Mouse (Mus musculus): ENCODE results near the gene Sostdc1. TPM values are rescaled to one million over a fixed set of nuclear protein-coding genes. Genes with fewer than 3 reads are reported as not detected.

Sostdc1 gene
- 3.0 and 4.6 TPM in 2 replicates for polyA plus RNA-seq (2015; fragmentation: Nextera tagmentation; extraction: Ambion mirVana)

GRCm38 (mm10) chr12:36313916-36314315 lies at the start of gene Sostdc1:
Gene Sostdc1, plus strand, starts transcription at chr12:36314139.
- 0 out of 2 replicates have a peak, but pooled peaks have one; percentile 31 for ATAC-seq
- Histone ChIP-seq H3K36me3 (no peaks in the 10 kb centered on the region), H3K27me3 (no peaks in the 10 kb centered on the region), H3K27ac (no peak within 1 kb of the TSS), H3K9ac (replicated peaks) (0 out of 2 replicates have a peak within 1 kb of the TSS, but pooled peaks have one; percentile 16), H3K9me3 (no peaks in the 10 kb centered on the region), H3K4me1 (replicated peaks) (peaks cover 23% of the 10 kb centered on the region), H3K4me2 (replicated peaks) (peak within 1 kb of the TSS; percentile 46), H3K4me3 (replicated peaks) (peak within 1 kb of the TSS; percentile 21)
- 6% methylated on average over 7 of the region's 7 CpGs for WGBS

DNA sequence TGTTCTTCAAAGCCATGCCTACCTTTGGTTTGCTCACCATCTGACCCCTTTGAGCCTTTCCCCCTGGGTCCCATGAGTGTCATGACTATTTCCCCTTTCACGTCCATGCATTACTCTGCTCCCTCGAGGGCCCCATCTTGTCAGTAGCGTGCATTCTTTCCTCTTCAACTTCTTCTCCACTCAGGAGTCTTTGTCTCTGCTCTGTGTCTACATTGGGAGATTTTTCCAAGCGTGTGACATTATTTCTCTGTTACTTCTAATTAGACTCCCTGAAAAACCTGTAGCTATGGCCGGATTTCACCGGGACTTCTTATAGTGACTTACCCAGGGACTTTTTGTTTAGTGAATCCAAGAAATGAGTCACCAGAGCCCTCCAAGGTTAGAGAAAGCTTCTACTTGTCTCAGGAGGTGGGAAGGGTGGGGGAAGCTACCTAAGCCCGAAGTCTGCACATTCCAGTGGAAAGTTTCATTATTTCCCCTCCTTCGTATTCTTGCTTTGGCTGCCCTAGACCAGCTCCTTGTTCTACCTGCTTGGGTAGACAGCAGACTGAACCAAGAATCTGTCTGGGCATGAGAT lies 46.2 kb upstream of the Sostdc1 start:
- Histone ChIP-seq H3K27me3 (no peaks in the 10 kb centered on the region), H3K27ac (no peak overlapping the region), H3K4me1 (replicated peaks) (no peaks in the 10 kb centered on the region), H3K9me3 (no peaks in the 10 kb centered on the region), H3K4me3 (replicated peaks) (no peak overlapping the region), H3K36me3 (no peaks in the 10 kb centered on the region), H3K9ac (replicated peaks) (no peak overlapping the region), H3K4me2 (replicated peaks) (no peak overlapping the region)
- ATAC-seq: no peak
- 93% methylated on average over 8 of the region's 8 CpGs for WGBS

DNA sequence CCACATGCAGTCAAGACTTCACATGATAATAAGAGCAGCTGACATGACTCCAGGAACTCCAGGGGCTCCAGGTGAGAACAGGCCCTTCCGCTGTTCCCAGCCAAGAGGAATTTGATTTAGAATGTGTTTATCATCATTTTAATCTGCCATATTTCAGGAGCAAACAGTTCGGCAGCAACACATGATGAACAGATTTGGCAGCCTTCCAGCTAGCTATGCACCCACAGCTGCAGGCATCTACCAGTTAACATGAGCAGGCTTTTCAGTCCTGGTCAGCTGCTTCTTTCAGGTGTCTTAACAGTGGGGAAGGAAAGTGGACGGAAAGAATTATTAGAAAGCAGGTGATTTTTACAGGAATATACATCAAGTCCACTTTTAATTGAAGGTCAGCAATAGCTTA lies 39.1 kb upstream of the Sostdc1 start:
- Histone ChIP-seq H3K4me2 (replicated peaks) (no peak overlapping the region), H3K36me3 (no peaks in the 10 kb centered on the region), H3K4me3 (replicated peaks) (no peak overlapping the region), H3K4me1 (replicated peaks) (no peaks in the 10 kb centered on the region), H3K27ac (no peak overlapping the region), H3K9me3 (no peaks in the 10 kb centered on the region), H3K9ac (replicated peaks) (no peak overlapping the region), H3K27me3 (no peaks in the 10 kb centered on the region)
- no peak for ATAC-seq
- 87% methylated on average over 3 of the region's 3 CpGs for WGBS

DNA sequence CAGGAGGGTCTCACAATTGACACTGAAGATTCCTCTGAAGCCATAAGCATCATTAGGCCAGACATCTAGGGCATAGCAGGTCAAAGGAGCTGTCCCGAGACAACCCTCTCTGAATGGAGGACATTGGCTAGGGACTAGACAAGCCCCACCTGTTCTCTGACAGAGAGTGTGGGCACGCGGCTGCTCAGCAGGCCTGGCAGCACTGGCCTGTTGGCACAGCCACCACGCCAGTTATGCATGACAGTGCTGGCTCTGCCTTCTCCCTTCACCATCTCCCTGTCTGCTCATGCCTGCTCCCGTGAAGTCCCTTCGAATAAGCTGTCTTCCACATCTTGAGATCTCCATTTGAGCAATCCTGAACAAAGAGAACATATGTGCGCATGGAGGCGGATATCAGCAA lies 24.3 kb upstream of the Sostdc1 start:
- H3K9me3 ChIP-seq: no peaks in the 10 kb centered on the region
- no peak overlapping the region for H3K4me3 ChIP-seq (replicated peaks)
- H3K27me3 ChIP-seq: no peaks in the 10 kb centered on the region
- H3K4me2 ChIP-seq (replicated peaks): no peak overlapping the region
- no peak overlapping the region for H3K9ac ChIP-seq (replicated peaks)
- no peaks in the 10 kb centered on the region for H3K4me1 ChIP-seq (replicated peaks)
- H3K27ac ChIP-seq: no peak overlapping the region
- ATAC-seq: no peak
- WGBS: 89% methylated on average over 8 of the region's 8 CpGs
- no peaks in the 10 kb centered on the region for H3K36me3 ChIP-seq

- 81% methylated on average over 4 of the region's 4 CpGs for WGBS
- no peak for ATAC-seq
- no peak overlapping the region for H3K4me2 ChIP-seq (replicated peaks)
- H3K36me3 ChIP-seq: no peaks in the 10 kb centered on the region
- no peaks in the 10 kb centered on the region for H3K9me3 ChIP-seq
- no peaks in the 10 kb centered on the region for H3K27me3 ChIP-seq
- no peak overlapping the region for H3K4me3 ChIP-seq (replicated peaks)
- H3K4me1 ChIP-seq (replicated peaks): no peaks in the 10 kb centered on the region
- no peak overlapping the region for H3K9ac ChIP-seq (replicated peaks)
- H3K27ac ChIP-seq: no peak overlapping the region
These were observed 23.5 kb upstream of the Sostdc1 start for GRCm38 (mm10) chr12:36290465-36290864.

DNA sequence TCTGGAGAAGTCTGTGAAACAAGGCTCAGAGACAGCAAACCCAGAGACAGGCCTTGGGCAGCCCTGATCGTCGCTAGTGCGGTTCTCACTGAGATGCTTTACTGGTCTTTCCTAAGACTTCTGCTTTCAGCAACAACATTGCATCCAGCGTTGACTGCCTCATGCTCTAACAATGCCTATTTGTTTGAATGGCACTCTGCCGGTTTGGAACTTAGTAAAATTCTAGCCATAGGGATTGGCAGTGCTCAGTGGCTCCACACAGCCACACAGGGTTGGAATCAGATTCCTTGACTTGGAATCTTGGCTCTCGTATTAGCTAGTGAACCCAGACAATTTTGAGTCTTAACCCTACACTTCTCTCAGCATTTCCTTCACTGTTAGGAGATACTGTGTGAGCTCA lies 22.6 kb upstream of the Sostdc1 start:
- no peak overlapping the region for H3K4me2 ChIP-seq (replicated peaks)
- no peaks in the 10 kb centered on the region for H3K27me3 ChIP-seq
- no peak overlapping the region for H3K27ac ChIP-seq
- H3K4me1 ChIP-seq (replicated peaks): no peaks in the 10 kb centered on the region
- 83% methylated on average over 6 of the region's 6 CpGs for WGBS
- no peak for ATAC-seq
- no peaks in the 10 kb centered on the region for H3K9me3 ChIP-seq
- no peaks in the 10 kb centered on the region for H3K36me3 ChIP-seq
- no peak overlapping the region for H3K4me3 ChIP-seq (replicated peaks)
- no peak overlapping the region for H3K9ac ChIP-seq (replicated peaks)

DNA sequence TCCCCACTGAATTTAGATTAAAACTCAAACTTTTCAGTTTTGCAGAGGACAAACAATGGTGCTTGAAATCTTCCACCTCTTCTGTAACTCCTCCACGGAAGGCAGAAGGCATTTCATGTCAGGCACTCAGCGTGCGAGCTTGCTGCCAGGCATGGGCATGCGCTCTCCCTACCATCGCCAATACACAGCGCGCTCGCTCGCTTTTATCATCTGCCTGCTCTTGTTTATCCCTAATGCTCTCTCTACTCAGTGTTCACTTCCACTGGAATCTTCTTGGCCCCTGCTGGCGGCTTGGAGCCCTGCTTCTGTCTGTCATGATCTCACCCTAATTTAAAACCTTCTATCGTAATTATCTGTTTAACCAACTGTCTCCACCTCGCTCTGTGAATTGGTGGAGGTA lies 11.6 kb upstream of the Sostdc1 start:
- no peak overlapping the region for H3K9ac ChIP-seq (replicated peaks)
- WGBS: 82% methylated on average over 12 of the region's 12 CpGs
- H3K9me3 ChIP-seq: no peaks in the 10 kb centered on the region
- H3K4me2 ChIP-seq (replicated peaks): no peak overlapping the region
- H3K36me3 ChIP-seq: no peaks in the 10 kb centered on the region
- ATAC-seq: no peak
- H3K4me3 ChIP-seq (replicated peaks): no peak overlapping the region
- H3K27ac ChIP-seq: no peak overlapping the region
- no peaks in the 10 kb centered on the region for H3K27me3 ChIP-seq
- no peaks in the 10 kb centered on the region for H3K4me1 ChIP-seq (replicated peaks)

GRCm38 (mm10) chr12:36302905-36303642 lies 10.9 kb upstream of the Sostdc1 start:
- no peak overlapping the region for H3K4me2 ChIP-seq (replicated peaks)

DNA sequence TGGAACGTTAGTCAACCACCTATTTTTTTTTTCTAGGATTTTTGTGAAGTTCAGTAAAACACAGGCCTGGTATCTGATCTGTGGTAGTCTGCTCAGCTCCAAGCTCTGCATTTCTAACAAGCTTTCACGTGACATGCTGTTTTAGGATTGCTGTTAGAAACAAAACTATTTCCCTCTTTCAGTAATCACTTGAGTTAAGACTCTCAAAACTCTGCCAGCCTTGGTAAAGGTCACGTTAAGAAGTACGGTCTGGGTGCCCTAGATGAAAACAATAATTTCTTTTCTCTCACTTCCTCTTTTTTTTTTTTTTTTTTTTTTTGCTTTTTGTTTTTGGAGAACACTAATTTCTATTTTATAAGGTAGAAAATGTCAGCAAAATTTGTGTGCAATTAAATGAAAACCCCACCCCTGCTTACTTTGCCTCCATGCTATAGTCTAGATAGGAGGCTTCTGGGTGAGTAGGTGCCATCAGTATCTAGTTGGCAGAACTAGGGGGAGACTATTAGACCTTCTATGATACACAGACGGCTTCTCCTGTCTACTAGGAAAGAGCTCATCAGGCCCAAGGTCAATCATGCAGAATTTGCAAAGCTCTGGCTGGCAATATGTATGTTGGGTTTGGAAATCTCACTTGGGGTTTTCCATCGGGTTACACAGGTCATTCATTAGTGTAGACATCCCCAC lies 5.1 kb upstream of the Sostdc1 start:
- H3K27ac ChIP-seq: no peak overlapping the region
- no peak overlapping the region for H3K4me2 ChIP-seq (replicated peaks)
- no peaks in the 10 kb centered on the region for H3K27me3 ChIP-seq
- H3K9ac ChIP-seq (replicated peaks): no peak overlapping the region
- H3K4me1 ChIP-seq (replicated peaks): 0 out of 2 replicates have a peak, but pooled peaks cover 3% of the 10 kb centered on the region
- H3K4me3 ChIP-seq (replicated peaks): no peak overlapping the region
- 83% methylated on average over 6 of the region's 6 CpGs for WGBS
- H3K36me3 ChIP-seq: no peaks in the 10 kb centered on the region
- no peaks in the 10 kb centered on the region for H3K9me3 ChIP-seq
- no peak for ATAC-seq

More at GRCm38 (mm10) chr12:36302905-36303642, 10.9 kb upstream of the Sostdc1 start:
- Histone ChIP-seq H3K9me3 (no peaks in the 10 kb centered on the region), H3K27me3 (no peaks in the 10 kb centered on the region), H3K4me1 (replicated peaks) (no peaks in the 10 kb centered on the region), H3K9ac (replicated peaks) (no peak overlapping the region), H3K27ac (no peak overlapping the region), H3K36me3 (no peaks in the 10 kb centered on the region), H3K4me3 (replicated peaks) (no peak overlapping the region)
- no peak for ATAC-seq
- WGBS: 82% methylated on average over 8 of the region's 8 CpGs

GRCm38 (mm10) chr12:36313015-36313414 lies 924 bp upstream of the Sostdc1 start:
- WGBS: 25% methylated on average over 2 of the region's 2 CpGs
- H3K4me1 ChIP-seq (replicated peaks): peaks cover 23% of the 10 kb centered on the region
- H3K27ac ChIP-seq: no peak overlapping the region
- no peaks in the 10 kb centered on the region for H3K36me3 ChIP-seq
- no peak overlapping the region for H3K4me3 ChIP-seq (replicated peaks)
- H3K27me3 ChIP-seq: no peaks in the 10 kb centered on the region
- H3K9ac ChIP-seq (replicated peaks): no peak overlapping the region
- no peaks in the 10 kb centered on the region for H3K9me3 ChIP-seq
- ATAC-seq: no peak
- no peak overlapping the region for H3K4me2 ChIP-seq (replicated peaks)

DNA sequence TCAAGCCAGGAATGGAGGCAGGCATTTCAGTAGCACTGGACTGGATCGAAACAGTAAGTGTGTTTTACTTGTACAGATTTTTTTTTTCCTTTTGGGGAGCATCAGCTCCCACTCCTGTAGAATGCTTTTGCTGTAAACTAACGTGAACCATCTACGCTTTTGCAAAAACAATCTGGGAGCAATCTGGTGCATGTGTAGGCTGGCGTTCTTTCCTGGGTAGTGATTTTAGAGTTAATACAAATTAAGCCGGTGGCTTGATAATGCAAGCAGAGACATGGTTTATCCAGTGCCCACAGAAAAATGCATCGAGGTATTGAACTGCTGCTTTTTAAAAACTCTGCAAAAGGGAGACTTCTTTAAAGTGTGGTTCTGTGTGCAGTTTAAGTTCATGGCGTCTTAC lies 507 bp downstream of the Sostdc1 start:
- Histone ChIP-seq H3K36me3 (no peaks in the 10 kb centered on the region), H3K4me2 (replicated peaks) (peak overlapping the region; percentile 46), H3K9me3 (no peaks in the 10 kb centered on the region), H3K9ac (replicated peaks) (0 out of 2 replicates have a peak overlapping the region, but pooled peaks have one; percentile 16), H3K27ac (no peak overlapping the region), H3K27me3 (no peaks in the 10 kb centered on the region), H3K4me3 (replicated peaks) (peak overlapping the region; percentile 21; the same call in 1 of the 2 replicates), H3K4me1 (replicated peaks) (peaks cover 23% of the 10 kb centered on the region)
- no peak for ATAC-seq
- WGBS: 63% methylated on average over 7 of the region's 7 CpGs

DNA sequence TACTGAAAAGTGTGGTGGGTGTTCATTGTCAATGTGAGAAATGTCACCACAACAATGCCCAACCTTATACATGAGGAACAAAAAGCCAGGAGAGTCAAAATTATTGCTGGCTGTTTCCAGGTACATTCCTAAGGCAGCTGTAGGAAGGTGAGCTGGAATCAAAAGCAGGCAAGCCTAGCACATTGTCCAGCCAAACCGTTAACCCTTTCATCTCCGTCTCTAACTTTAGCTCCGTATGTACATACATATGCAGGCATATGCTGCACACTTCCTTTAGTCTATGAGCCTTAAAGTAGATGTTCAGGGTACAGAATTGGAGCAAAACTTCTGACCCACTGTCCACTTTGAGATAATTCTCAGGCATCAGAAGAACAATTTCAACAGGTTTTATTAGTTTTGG lies 1.6 kb downstream of the Sostdc1 start:
- WGBS: 80% methylated on average over 3 of the region's 3 CpGs
- no peak for ATAC-seq

More for the DNA sequence above, 1.6 kb downstream of the Sostdc1 start:
- Histone ChIP-seq H3K36me3 (no peaks in the 10 kb centered on the region), H3K9ac (replicated peaks) (no peak overlapping the region), H3K9me3 (no peaks in the 10 kb centered on the region), H3K4me1 (replicated peaks) (peaks cover 23% of the 10 kb centered on the region), H3K27me3 (no peaks in the 10 kb centered on the region), H3K4me2 (replicated peaks) (0 out of 2 replicates have a peak overlapping the region, but pooled peaks have one; percentile 9), H3K27ac (no peak overlapping the region), H3K4me3 (replicated peaks) (no peak overlapping the region)

Data from midbrain, embryonic 13.5 days (tissue).